Mouse (Mus musculus): ENCODE data around the gene Zfp385c.

GRCm38 (mm10) chr11:100646265-100646664 is 46.0 kb downstream of the Zfp385c start:
- TF ChIP-seq CTCF (IDR thresholded peaks at IDR 0.05; ENCODE audit: control insufficient read depth, insufficient read depth, low read length) (peak; percentile 76), POLR2A (IDR thresholded peaks at IDR 0.05; ENCODE audit: borderline replicate concordance, control insufficient read depth, low read depth, low read length) (no peak)

All from bone marrow, adult 2 months (tissue).